Mouse (Mus musculus): ENCODE data around the gene Rpl27. TPM values are rescaled to one million over a fixed set of nuclear protein-coding genes. Genes with fewer than 3 reads are reported as not detected.
A peak's percentile ranks its signal among the peaks of the same experiment; 100 is the strongest.
"Not testable (repeated sequence)": the region's sequence is repeated elsewhere in the genome, so short reads cannot be mapped to it uniquely, and the experiment has no call there.

The Rpl27 gene
- polyA plus RNA-seq, 1 experiment from 2014 or later: 291 TPM

DNA sequence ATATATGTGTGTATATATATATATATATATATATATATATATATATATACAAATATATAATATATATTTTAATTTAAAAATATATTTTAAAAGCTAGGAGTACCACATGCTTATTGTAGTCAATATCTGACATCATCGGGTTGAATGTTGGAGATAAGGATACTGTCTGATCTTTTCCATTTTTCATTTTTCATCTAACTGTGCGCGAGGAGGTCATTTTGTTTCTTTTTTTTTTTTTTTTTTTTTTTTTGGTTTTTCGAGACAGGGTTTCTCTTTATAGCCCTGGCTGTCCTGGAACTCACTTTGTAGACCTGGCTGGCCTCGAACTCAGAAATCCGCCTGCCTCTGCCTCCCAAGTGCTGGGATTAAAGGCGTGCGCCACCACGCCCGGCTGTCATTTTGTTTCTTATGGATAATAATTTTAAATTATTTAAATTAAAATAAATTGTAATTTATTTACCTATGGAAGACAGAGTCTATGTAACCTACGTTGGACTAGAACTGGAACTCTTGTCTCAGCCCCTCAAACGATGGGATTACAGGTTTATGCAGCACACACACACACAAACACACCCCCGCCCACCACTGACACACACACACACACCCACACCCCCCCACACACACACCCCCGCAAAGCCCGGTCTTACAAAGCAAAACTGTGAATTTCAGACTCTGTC, 510 bp upstream of the Rpl27 start:
- H3K27me3 ChIP-seq (ENCODE audit: control insufficient read depth, insufficient read depth, low read depth, low read length); ATAC-seq (ENCODE audit: low read depth); H3K9me3 ChIP-seq (ENCODE audit: control insufficient read depth, low read length); H3K27ac ChIP-seq (ENCODE audit: low read length): not testable (repeated sequence)
- Histone ChIP-seq H3K36me3 (ENCODE audit: control insufficient read depth, insufficient read depth, low read length) (peaks cover 21% of the 10 kb centered on the region), H3K4me1 (replicated peaks; ENCODE audit: control insufficient read depth, insufficient read depth, low read length) (peaks cover 15% of the 10 kb centered on the region), H3K4me2 (ENCODE audit: low read depth, low read length) (peak overlapping the region; percentile 64), H3K4me3 (ENCODE audit: low read length) (peak overlapping the region; percentile 61), H3K9ac (ENCODE audit: low read length) (peak overlapping the region; percentile 41; the same call in 1 of the 2 replicates)
- 34% methylated on average over 15 of the region's 15 CpGs for WGBS

GRCm38 (mm10) chr11:101442760-101443159, 662 bp downstream of the Rpl27 start:
- ATAC-seq (ENCODE audit: low read depth): 0 out of 2 replicates have a peak, but pooled peaks have one; percentile 2
- Histone ChIP-seq H3K9me3 (ENCODE audit: control insufficient read depth, low read length) (no peaks in the 10 kb centered on the region), H3K27me3 (ENCODE audit: control insufficient read depth, insufficient read depth, low read depth, low read length) (no peaks in the 10 kb centered on the region), H3K4me3 (ENCODE audit: low read length) (peak overlapping the region; percentile 61), H3K36me3 (ENCODE audit: control insufficient read depth, insufficient read depth, low read length) (peaks cover 21% of the 10 kb centered on the region), H3K4me2 (ENCODE audit: low read depth, low read length) (peak overlapping the region; percentile 88), H3K4me1 (replicated peaks; ENCODE audit: control insufficient read depth, insufficient read depth, low read length) (peaks cover 15% of the 10 kb centered on the region), H3K9ac (ENCODE audit: low read length) (peak overlapping the region; percentile 77), H3K27ac (ENCODE audit: low read length) (peak overlapping the region; percentile 74)
- under 1% methylated on average over 14 of the region's 14 CpGs for WGBS

DNA sequence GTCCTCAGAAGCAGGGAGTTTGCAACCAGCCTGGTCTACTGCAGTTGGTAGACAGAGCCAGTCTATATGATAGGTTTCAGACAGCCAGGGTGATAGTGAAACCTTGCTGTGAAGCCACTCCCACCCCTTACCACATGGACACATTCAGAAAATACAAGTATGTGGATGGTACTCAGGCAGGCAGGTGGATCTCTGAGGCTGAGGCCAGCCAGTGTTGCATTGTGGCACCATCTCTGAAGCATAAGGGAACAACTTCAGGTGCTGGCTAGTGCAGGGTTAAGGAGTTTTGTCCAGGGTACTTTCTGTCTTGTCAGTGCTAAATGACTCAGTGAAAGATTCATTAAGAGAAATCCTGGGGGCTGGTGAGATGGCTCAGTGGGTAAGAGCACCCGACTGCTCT, 4.2 kb downstream of the Rpl27 start:
- H3K9ac ChIP-seq (ENCODE audit: low read length): no peak overlapping the region
- peaks cover 26% of the 10 kb centered on the region for H3K4me1 ChIP-seq (replicated peaks; ENCODE audit: control insufficient read depth, insufficient read depth, low read length)
- H3K4me2 ChIP-seq (ENCODE audit: low read depth, low read length): no peak overlapping the region
- no peaks in the 10 kb centered on the region for H3K27me3 ChIP-seq (ENCODE audit: control insufficient read depth, insufficient read depth, low read depth, low read length)
- H3K9me3 ChIP-seq (ENCODE audit: control insufficient read depth, low read length): no peaks in the 10 kb centered on the region
- H3K27ac ChIP-seq (ENCODE audit: low read length): no peak overlapping the region
- WGBS: 67% methylated on average over 1 of the region's 1 CpGs
- no peak for ATAC-seq (ENCODE audit: low read depth)
- no peak overlapping the region for H3K4me3 ChIP-seq (ENCODE audit: low read length)
- H3K36me3 ChIP-seq (ENCODE audit: control insufficient read depth, insufficient read depth, low read length): peaks cover 21% of the 10 kb centered on the region

DNA sequence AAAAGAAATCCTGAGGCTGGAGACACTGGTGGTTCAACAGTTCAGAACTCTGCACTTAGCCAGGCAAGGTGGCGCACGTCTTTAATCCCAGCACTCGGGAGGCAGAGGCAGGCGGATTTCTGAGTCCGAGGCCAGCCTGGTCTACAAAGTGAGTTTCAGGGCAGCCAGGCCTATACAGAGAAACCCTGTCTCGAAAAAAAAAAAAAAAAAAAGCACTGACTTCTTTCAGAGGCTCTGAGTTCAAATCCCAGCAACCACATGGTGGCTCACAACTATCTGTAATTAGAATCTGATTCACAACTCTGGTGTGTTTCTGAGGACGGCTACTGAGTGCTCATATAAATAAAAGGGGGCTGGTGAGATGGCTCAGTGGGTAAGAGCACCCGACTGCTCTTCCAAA, 4.8 kb downstream of the Rpl27 start:
- not testable (repeated sequence) for H3K27ac ChIP-seq (ENCODE audit: low read length); H3K4me3 ChIP-seq (ENCODE audit: low read length); H3K27me3 ChIP-seq (ENCODE audit: control insufficient read depth, insufficient read depth, low read depth, low read length); ATAC-seq (ENCODE audit: low read depth); H3K9me3 ChIP-seq (ENCODE audit: control insufficient read depth, low read length); H3K9ac ChIP-seq (ENCODE audit: low read length); H3K4me2 ChIP-seq (ENCODE audit: low read depth, low read length)
- Histone ChIP-seq H3K4me1 (replicated peaks; ENCODE audit: control insufficient read depth, insufficient read depth, low read length) (peaks cover 26% of the 10 kb centered on the region), H3K36me3 (ENCODE audit: control insufficient read depth, insufficient read depth, low read length) (peaks cover 21% of the 10 kb centered on the region)
- 86% methylated on average over 8 of the region's 8 CpGs for WGBS

DNA sequence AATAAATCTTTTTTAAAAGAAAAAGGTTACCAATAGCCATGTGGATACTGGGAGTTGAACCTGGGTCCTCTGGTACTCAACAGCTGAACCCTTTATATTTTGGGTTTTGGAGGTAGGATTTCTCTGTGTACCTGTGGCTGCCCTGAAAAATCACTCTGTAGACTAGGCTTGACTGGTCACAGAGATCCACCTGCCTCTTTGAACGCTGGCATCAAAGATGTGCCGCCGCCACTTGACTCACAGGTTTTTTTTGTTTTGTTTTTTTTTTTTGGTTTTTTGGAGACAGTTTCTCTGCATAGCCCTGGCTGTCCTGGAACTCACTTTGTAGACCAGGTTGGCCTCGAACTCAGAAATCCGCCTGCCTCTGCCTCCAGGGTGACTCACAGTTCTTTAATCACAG, 5.7 kb downstream of the Rpl27 start:
- H3K27ac ChIP-seq (ENCODE audit: low read length): peak overlapping the region; percentile 34
- ATAC-seq (ENCODE audit: low read depth): no peak
- H3K4me2 ChIP-seq (ENCODE audit: low read depth, low read length): peak overlapping the region; percentile 63; the same call in 1 of the 2 replicates
- no peaks in the 10 kb centered on the region for H3K27me3 ChIP-seq (ENCODE audit: control insufficient read depth, insufficient read depth, low read depth, low read length)
- no peak overlapping the region for H3K9ac ChIP-seq (ENCODE audit: low read length)
- WGBS: 86% methylated on average over 5 of the region's 5 CpGs
- H3K36me3 ChIP-seq (ENCODE audit: control insufficient read depth, insufficient read depth, low read length): peaks cover 21% of the 10 kb centered on the region
- H3K4me1 ChIP-seq (replicated peaks; ENCODE audit: control insufficient read depth, insufficient read depth, low read length): peaks cover 26% of the 10 kb centered on the region
- H3K9me3 ChIP-seq (ENCODE audit: control insufficient read depth, low read length): no peaks in the 10 kb centered on the region
- peak overlapping the region; percentile 59 for H3K4me3 ChIP-seq (ENCODE audit: low read length)

GRCm38 (mm10) chr11:101448274-101448746, 6.2 kb downstream of the Rpl27 start, which contains the start of gene Ifi35:
TSS of gene Ifi35 (plus strand) at chr11:101448407.
- peak; percentile 87 for ATAC-seq (ENCODE audit: low read depth)
- peak within 1 kb of the TSS; percentile 34 for H3K27ac ChIP-seq (ENCODE audit: low read length)
- peaks cover 21% of the 10 kb centered on the region for H3K36me3 ChIP-seq (ENCODE audit: control insufficient read depth, insufficient read depth, low read length)

DNA sequence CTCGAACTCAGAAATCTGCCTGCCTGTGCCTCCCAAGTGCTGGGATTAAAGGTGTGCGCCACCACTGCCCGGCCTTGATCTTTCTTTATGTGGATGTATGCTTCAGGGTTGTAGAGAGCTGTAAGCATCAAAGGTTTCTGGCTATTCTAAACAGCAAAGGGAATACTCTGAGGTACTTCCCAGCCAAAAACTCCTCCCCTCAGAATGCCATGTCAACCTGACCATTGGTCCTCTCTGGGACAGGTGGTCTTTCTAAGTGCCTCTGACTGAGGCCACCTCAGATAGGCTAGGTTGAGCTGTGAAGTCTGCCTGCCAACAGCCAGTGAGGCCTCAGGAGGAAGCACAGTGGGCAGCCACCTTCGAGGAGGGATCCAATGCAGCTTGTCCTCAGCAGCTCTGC, 6.8 kb downstream of the Rpl27 start:
- peaks cover 16% of the 10 kb centered on the region for H3K36me3 ChIP-seq (ENCODE audit: control insufficient read depth, insufficient read depth, low read length)
- H3K27ac ChIP-seq (ENCODE audit: low read length): peak overlapping the region; percentile 34
- H3K4me3 ChIP-seq (ENCODE audit: low read length): peak overlapping the region; percentile 59
- no peaks in the 10 kb centered on the region for H3K9me3 ChIP-seq (ENCODE audit: control insufficient read depth, low read length)
- WGBS: 71% methylated on average over 4 of the region's 4 CpGs
- peak overlapping the region; percentile 63 for H3K4me2 ChIP-seq (ENCODE audit: low read depth, low read length)
- H3K27me3 ChIP-seq (ENCODE audit: control insufficient read depth, insufficient read depth, low read depth, low read length): no peaks in the 10 kb centered on the region
- H3K4me1 ChIP-seq (replicated peaks; ENCODE audit: control insufficient read depth, insufficient read depth, low read length): peaks cover 16% of the 10 kb centered on the region
- no peak for ATAC-seq (ENCODE audit: low read depth)
- H3K9ac ChIP-seq (ENCODE audit: low read length): peak overlapping the region; percentile 71

More at GRCm38 (mm10) chr11:101448274-101448746, 6.2 kb downstream of the Rpl27 start, which contains the start of gene Ifi35:
- Histone ChIP-seq H3K9me3 (ENCODE audit: control insufficient read depth, low read length) (no peaks in the 10 kb centered on the region), H3K27me3 (ENCODE audit: control insufficient read depth, insufficient read depth, low read depth, low read length) (no peaks in the 10 kb centered on the region), H3K4me2 (ENCODE audit: low read depth, low read length) (peak within 1 kb of the TSS; percentile 63), H3K9ac (ENCODE audit: low read length) (peak within 1 kb of the TSS; percentile 71), H3K4me3 (ENCODE audit: low read length) (peak within 1 kb of the TSS; percentile 59), H3K4me1 (replicated peaks; ENCODE audit: control insufficient read depth, insufficient read depth, low read length) (peaks cover 22% of the 10 kb centered on the region)
- 9% methylated on average over 10 of the region's 10 CpGs for WGBS

DNA sequence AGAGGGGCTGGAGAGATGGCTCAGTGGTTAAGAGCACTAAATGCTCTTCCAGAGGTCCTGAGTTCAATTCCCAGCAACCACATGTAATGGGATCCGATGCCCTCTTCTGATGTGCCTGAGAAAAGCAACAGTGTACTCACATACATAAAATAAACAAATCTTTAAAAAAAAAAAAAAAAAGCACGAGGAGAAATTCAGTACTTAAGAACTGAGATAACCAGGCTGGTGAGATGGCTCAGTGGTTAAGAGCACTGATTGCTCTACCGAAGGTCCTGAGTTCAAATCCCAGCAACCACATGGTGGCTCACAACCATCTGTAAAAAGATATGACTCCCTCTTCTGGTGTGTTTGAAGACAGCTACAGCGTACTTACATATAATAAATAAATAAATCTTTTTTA, 7.5 kb downstream of the Rpl27 start:
- H3K9ac ChIP-seq (ENCODE audit: low read length); H3K4me3 ChIP-seq (ENCODE audit: low read length); ATAC-seq (ENCODE audit: low read depth); H3K27ac ChIP-seq (ENCODE audit: low read length); H3K4me2 ChIP-seq (ENCODE audit: low read depth, low read length); H3K9me3 ChIP-seq (ENCODE audit: control insufficient read depth, low read length); H3K27me3 ChIP-seq (ENCODE audit: control insufficient read depth, insufficient read depth, low read depth, low read length); H3K36me3 ChIP-seq (ENCODE audit: control insufficient read depth, insufficient read depth, low read length): not testable (repeated sequence)
- WGBS: 64% methylated on average over 4 of the region's 4 CpGs
- peaks cover 15% of the 10 kb centered on the region; the same call in 1 of the 2 replicates for H3K4me1 ChIP-seq (replicated peaks; ENCODE audit: control insufficient read depth, insufficient read depth, low read length)

- peaks cover 4% of the 10 kb centered on the region for H3K36me3 ChIP-seq (ENCODE audit: control insufficient read depth, insufficient read depth, low read length)
- H3K4me3 ChIP-seq (ENCODE audit: low read length): no peak overlapping the region
- 78% methylated on average over 3 of the region's 3 CpGs for WGBS
- H3K4me2 ChIP-seq (ENCODE audit: low read depth, low read length): no peak overlapping the region
- H3K27me3 ChIP-seq (ENCODE audit: control insufficient read depth, insufficient read depth, low read depth, low read length): no peaks in the 10 kb centered on the region
- H3K27ac ChIP-seq (ENCODE audit: low read length): no peak overlapping the region
- no peak overlapping the region for H3K9ac ChIP-seq (ENCODE audit: low read length)
- H3K9me3 ChIP-seq (ENCODE audit: control insufficient read depth, low read length): no peaks in the 10 kb centered on the region
- no peak for ATAC-seq (ENCODE audit: low read depth)
- peaks cover 14% of the 10 kb centered on the region; the same call in 1 of the 2 replicates for H3K4me1 ChIP-seq (replicated peaks; ENCODE audit: control insufficient read depth, insufficient read depth, low read length)
Measured at GRCm38 (mm10) chr11:101450394-101450793, 8.3 kb downstream of the Rpl27 start.

All from lung, embryonic 16.5 days (tissue).